Mouse (Mus musculus) CH12.LX (cell line): ENCODE measurements at regions not wholly inside any gene's neighbourhood (a gene's known extent, or its start where the extent isn't known, plus 50 kb on each side); places are given as distances from the start of the nearest gene placed in this dataset.
A peak's percentile ranks its signal among the peaks of the same experiment; 100 is the strongest.
"Not testable (repeated sequence)": the region's sequence is repeated elsewhere in the genome, so short reads cannot be mapped to it uniquely, and the experiment has no call there.

Source experiments
- DNase-seq: peaks from one replicate; pipeline ENCODE4 v3.0.0-alpha.2; 2013; ENCODE audit errors: extremely low read depth
- H3K27ac ChIP-seq: 2 replicates; pipeline ENCODE4 v1.5.1; 2012; ENCODE audit warnings: low read depth, mild to moderate bottlenecking, control low read depth, moderate library complexity; ENCODE audit not compliant: insufficient read depth
- H3K27me3 ChIP-seq: replicated peaks from 2 replicates; pipeline ENCODE3; 2012; ENCODE audit warnings: inconsistent platforms
- H3K36me3 ChIP-seq, 2 experiments: replicated peaks in 1 of 2; 2 replicates each; pipeline versions ENCODE3 to v1.6.1; 2012; ENCODE audit warnings: inconsistent platforms in 1 of 2, low read length in 1 of 2, mild to moderate bottlenecking in 1 of 2, mixed read lengths in 1 of 2, moderate library complexity in 1 of 2; ENCODE audit not compliant: control insufficient read depth in 1 of 2, insufficient read depth in 1 of 2
- H3K4me1 ChIP-seq, 2 experiments: 2 replicates each; pipeline ENCODE4 v1.6.1; 2012; ENCODE audit warnings: inconsistent platforms in 1 of 2, moderate library complexity in 1 of 2; ENCODE audit not compliant: insufficient read depth in 2 of 2, control insufficient read depth in 1 of 2
- H3K4me2 ChIP-seq: 2 replicates; pipeline ENCODE4 v1.6.1; 2012; ENCODE audit warnings: low read depth, mild to moderate bottlenecking, control low read depth; ENCODE audit not compliant: poor library complexity, insufficient read depth, severe bottlenecking
- H3K4me3 ChIP-seq, 3 experiments: fragments of 150-350 bp in 1 of 3; sonication (generic) in 1 of 3; replicated peaks in 1 of 3; 2 replicates each; pipeline versions ENCODE3 to v1.5.1; 2011 to 2012; ENCODE audit warnings: low read depth in 2 of 3, low read length in 2 of 3, mild to moderate bottlenecking in 2 of 3, moderate library complexity in 2 of 3, control low read depth in 1 of 3, improper control_type of control experiment in 1 of 3, inconsistent platforms in 1 of 3, mixed read lengths in 1 of 3; ENCODE audit not compliant: poor library complexity in 1 of 3
- H3K79me2 ChIP-seq: replicated peaks from 2 replicates; pipeline ENCODE4 v1.6.1; 2012; ENCODE audit warnings: mild to moderate bottlenecking, moderate library complexity; ENCODE audit not compliant: control insufficient read depth, poor library complexity, insufficient read depth, severe bottlenecking; ENCODE audit errors: extremely low read depth
- H3K9ac ChIP-seq: 2 replicates; pipeline ENCODE4 v1.6.1; 2012; ENCODE audit warnings: low read depth, mild to moderate bottlenecking, control low read depth, moderate library complexity; ENCODE audit not compliant: insufficient read depth
- H3K9me3 ChIP-seq: replicated peaks from 2 replicates; pipeline ENCODE3; 2012; ENCODE audit warnings: low read length, inconsistent platforms, mixed read lengths
- CHD2 ChIP-seq: IDR thresholded peaks from 2 replicates; pipeline ENCODE4 v1.6.1; 2011; ENCODE audit warnings: low read length, improper control_type of control experiment
- CTCF ChIP-seq, 2 experiments: IDR thresholded peaks in 1 of 2; conservative IDR thresholded peaks in 1 of 2; 2 replicates each; pipeline ENCODE4 v1.5.1; 2011 to 2012; ENCODE audit warnings: low read depth in 2 of 2, low read length in 2 of 2, improper control_type of control experiment in 1 of 2, inconsistent platforms in 1 of 2, mild to moderate bottlenecking in 1 of 2, moderate library complexity in 1 of 2
- GABPA ChIP-seq: IDR thresholded peaks from 2 replicates; pipeline ENCODE4 v1.6.1; 2012; ENCODE audit warnings: low read depth, low read length, improper control_type of control experiment, inconsistent platforms; ENCODE audit not compliant: insufficient replicate concordance
- JUND ChIP-seq: conservative IDR thresholded peaks from 2 replicates; pipeline ENCODE4 v1.6.1; 2011; ENCODE audit warnings: low read depth, low read length, improper control_type of control experiment
- MAFK ChIP-seq: IDR thresholded peaks from 2 replicates; pipeline ENCODE4 v1.6.1; 2011; ENCODE audit warnings: low read length, improper control_type of control experiment; ENCODE audit not compliant: insufficient replicate concordance
- MAX ChIP-seq: IDR thresholded peaks from 2 replicates; pipeline ENCODE4 v1.6.1; 2011; ENCODE audit warnings: low read length, improper control_type of control experiment
- NRF1 ChIP-seq: IDR thresholded peaks from 2 replicates; pipeline ENCODE4 v1.6.1; 2014; ENCODE audit warnings: low read depth, mild to moderate bottlenecking, inconsistent platforms, low read length, improper control_type of control experiment, moderate library complexity
- PAX5 ChIP-seq: IDR thresholded peaks from 2 replicates; pipeline ENCODE4 v1.6.1; 2012; ENCODE audit warnings: low read length, inconsistent platforms, mixed read lengths
- RAD21 ChIP-seq: IDR thresholded peaks from 2 replicates; pipeline ENCODE4 v1.6.1; 2011; ENCODE audit warnings: low read depth, mild to moderate bottlenecking, low read length, improper control_type of control experiment, moderate library complexity
- SMC3 ChIP-seq: IDR thresholded peaks from 2 replicates; pipeline ENCODE4 v1.6.1; 2011; ENCODE audit warnings: low read depth, low read length, improper control_type of control experiment
- USF2 ChIP-seq: conservative IDR thresholded peaks from 2 replicates; pipeline ENCODE4 v1.6.1; 2011; ENCODE audit warnings: low read depth, low read length, improper control_type of control experiment
- ZC3H11A ChIP-seq: IDR thresholded peaks from 2 replicates; pipeline ENCODE4 v1.6.1; 2012; ENCODE audit warnings: low read depth, mild to moderate bottlenecking, inconsistent platforms, low read length, improper control_type of control experiment
- ZNF384 ChIP-seq: IDR thresholded peaks from 2 replicates; pipeline ENCODE4 v1.6.1; 2012; ENCODE audit warnings: low read depth, low read length, improper control_type of control experiment, inconsistent platforms
- dilution Hi-C: fragments of 300-500 bp; cut with MboI; formaldehyde crosslinking; loops from 2 replicates; pipeline ENCODE4 v1.14.3; 2020; ENCODE audit warnings: low sequenced_read_pairs; ENCODE audit not compliant: extremely low pct_unique_long_range_greater_than_20kb, extremely low pct_ligation_motif_present
- in situ Hi-C: fragments of 300-500 bp; cut with MboI; formaldehyde crosslinking; loops from 3 replicates; pipeline ENCODE4 v1.14.3; 2019; ENCODE audit warnings: low sequenced_read_pairs, low pct_ligation_motif_present, low pct_unique_long_range_greater_than_20kb, mixed read lengths

DNA sequence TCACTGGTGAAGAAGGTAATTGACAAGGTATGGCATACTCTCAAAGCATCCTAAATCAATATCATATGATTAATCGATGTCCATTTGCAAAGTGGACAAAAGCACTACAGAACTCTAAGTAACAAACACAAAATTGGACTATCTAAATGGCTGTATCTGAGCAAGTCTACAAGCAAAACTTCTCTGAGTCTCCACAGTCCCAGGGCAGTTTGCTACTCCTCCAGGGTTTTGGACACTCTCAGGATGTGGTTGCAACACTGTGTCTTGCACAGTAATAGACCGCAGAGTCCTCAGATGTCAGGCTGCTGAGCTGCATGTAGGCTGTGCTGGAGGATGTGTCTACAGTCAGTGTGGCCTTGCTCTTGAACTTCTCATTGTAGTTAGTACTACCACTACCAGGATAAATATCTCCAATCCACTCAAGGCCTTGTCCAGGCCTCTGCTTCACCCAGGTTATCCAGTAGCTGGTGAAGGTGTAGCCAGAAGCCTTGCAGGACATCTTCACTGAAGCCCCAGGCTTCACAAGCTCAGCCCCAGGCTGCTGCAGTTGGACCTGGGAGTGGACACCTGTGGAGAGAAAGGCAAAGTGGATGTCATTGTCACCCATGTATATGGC lies 839.6 kb upstream of the Zfp386 start:
- in situ Hi-C loops, H3K4me1 ChIP-seq, H3K9me3 ChIP-seq, H3K9ac ChIP-seq, H3K27ac ChIP-seq, H3K27me3 ChIP-seq, H3K79me2 ChIP-seq, H3K4me2 ChIP-seq, dilution Hi-C loops, H3K4me3 ChIP-seq, H3K36me3 ChIP-seq, DNase-seq: not testable (repeated sequence)

DNA sequence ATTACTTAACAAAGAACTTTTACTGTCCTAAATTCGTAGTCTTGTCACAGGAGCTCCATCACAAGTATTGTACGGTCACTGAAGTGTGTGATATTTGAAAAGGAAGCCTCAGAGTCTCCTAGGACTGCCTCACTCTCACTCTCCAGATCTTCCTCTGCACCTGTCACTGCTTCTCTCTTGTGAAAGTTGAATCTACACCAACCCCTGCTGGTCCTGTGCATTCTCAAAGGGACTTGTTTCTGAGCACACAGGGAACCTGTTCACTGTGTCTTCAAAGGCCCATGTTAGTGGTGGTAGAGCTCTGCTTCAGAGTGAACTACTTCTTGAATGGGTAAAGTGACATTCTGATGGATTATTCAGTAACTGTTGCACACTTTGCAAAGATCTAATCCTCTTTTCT lies 824.9 kb upstream of the Zfp386 start:
- Histone ChIP-seq H3K27ac (no peak overlapping the region), H3K4me2 (no peak overlapping the region), H3K4me3 (no peak overlapping the region), H3K27me3 (no peaks in the 10 kb centered on the region), H3K4me1 (no peaks in the 10 kb centered on the region), H3K9me3 (no peaks in the 10 kb centered on the region), H3K36me3 (no peaks in the 10 kb centered on the region), H3K79me2 (no peaks in the 10 kb centered on the region), H3K9ac (no peak overlapping the region)
- in situ Hi-C loops: no loop called here
- no peak for TF ChIP-seq USF2
- no peak for DNase-seq
- dilution Hi-C loops: no loop called here

DNA sequence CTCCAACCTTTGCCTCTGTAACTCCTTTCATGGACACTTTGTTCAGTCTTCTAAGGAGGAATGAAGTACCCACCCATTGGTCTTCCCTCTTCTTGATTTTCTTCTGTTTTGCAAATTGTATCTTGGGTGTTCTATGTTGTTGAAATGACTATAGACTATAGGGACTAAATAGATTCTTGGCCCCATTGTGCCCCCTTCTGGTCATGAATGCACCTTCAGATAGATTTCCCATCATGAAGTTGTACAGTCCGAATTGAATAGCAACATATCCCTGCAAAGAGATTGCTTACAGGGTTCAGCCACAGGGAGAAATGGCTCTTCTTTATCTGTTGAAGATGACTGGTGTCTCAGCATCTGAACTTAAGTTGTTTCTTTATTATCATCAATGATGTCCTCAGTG lies 817.6 kb upstream of the Zfp386 start:
- peak; percentile 9 for DNase-seq
- in situ Hi-C loops: no loop called here
- dilution Hi-C loops: no loop called here

DNA sequence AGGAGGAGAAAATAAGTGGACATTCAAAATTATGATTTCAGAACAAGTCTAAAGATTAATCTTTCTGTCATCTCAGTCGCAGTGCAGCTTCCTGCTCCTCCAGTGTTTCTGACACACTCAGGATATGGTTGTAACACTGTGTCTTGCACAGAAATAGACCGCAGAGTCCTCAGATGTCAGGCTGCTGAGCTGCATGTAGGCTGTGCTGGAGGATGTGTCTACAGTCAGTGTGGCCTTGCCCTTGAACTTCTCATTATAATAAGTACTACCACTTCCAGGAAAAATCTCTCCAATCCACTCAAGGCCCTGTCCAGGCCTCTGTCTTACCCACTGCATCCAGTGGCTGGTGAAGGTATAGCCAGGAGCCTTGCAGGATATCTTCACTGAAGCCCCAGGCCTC lies 804.9 kb upstream of the Zfp386 start:
- H3K27ac ChIP-seq, DNase-seq, H3K27me3 ChIP-seq, dilution Hi-C loops, H3K9me3 ChIP-seq, H3K4me3 ChIP-seq, in situ Hi-C loops, H3K4me1 ChIP-seq, H3K79me2 ChIP-seq, H3K36me3 ChIP-seq, H3K9ac ChIP-seq, H3K4me2 ChIP-seq: not testable (repeated sequence)

More for the DNA sequence above, 817.6 kb upstream of the Zfp386 start:
- Histone ChIP-seq H3K4me3 (no peak overlapping the region), H3K4me2 (no peak overlapping the region), H3K79me2 (no peaks in the 10 kb centered on the region), H3K4me1 (no peaks in the 10 kb centered on the region), H3K27ac (no peak overlapping the region), H3K27me3 (no peaks in the 10 kb centered on the region), H3K9me3 (no peaks in the 10 kb centered on the region), H3K36me3 (no peaks in the 10 kb centered on the region), H3K9ac (no peak overlapping the region)
- TF ChIP-seq MAX: no peak
- TF ChIP-seq NRF1: no peak
- no peak for TF ChIP-seq GABPA
- no peak for TF ChIP-seq PAX5
- TF ChIP-seq ZC3H11A: no peak
- peak; percentile 52 for TF ChIP-seq SMC3
- TF ChIP-seq CTCF (conservative IDR thresholded peaks at IDR 0.05 in 1 of 2, IDR thresholded peaks at IDR 0.05 in 1 of 2; ENCODE audit: low read depth in 2 of 2, low read length in 2 of 2): peak in 1 of 2 experiments; percentile 54; a peak in 2 of 4 replicates
- TF ChIP-seq CHD2: no peak
- TF ChIP-seq ZNF384: no peak
- peak; percentile 44 for TF ChIP-seq RAD21
- no peak for TF ChIP-seq JUND
- no peak for TF ChIP-seq MAFK

DNA sequence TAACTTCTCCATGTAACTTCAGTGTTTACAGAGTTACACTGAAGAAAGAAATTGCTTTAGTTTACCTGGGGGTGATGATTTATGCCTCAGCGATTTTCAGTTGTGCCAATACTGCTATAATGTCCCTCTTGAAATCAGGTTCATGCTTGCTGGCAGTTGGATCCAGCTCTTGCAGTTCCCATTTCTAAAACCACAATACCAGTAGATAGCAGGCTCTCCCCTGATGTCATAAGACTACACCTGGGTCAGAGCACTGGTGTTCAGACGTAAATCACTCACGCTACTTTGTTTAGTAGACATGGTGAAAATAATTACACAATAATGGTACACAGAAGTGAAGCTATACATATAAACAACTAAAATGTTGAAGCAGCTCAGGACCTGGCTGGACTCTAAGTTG lies 800.2 kb upstream of the Zfp386 start:
- DNase-seq, H3K27me3 ChIP-seq, H3K9me3 ChIP-seq, H3K4me1 ChIP-seq, H3K36me3 ChIP-seq, dilution Hi-C loops, H3K4me2 ChIP-seq, H3K27ac ChIP-seq, in situ Hi-C loops, H3K4me3 ChIP-seq, H3K9ac ChIP-seq, H3K79me2 ChIP-seq: not testable (repeated sequence)
